Mouse (Mus musculus) cortical plate, adult 2 months (tissue): ENCODE data around the gene Gm49403.

Source experiments
- CTCF ChIP-seq: fragments of 200-500 bp; IDR thresholded peaks from 2 replicates; pipeline ENCODE4 v1.5.1; 2011; ENCODE audit warnings: mild to moderate bottlenecking, control low read depth, low read length; ENCODE audit not compliant: insufficient read depth; ENCODE audit errors: extremely low read depth
- POLR2A ChIP-seq: fragments of 200-500 bp; IDR thresholded peaks from 2 replicates; pipeline ENCODE4 v1.6.1; 2011; ENCODE audit warnings: mild to moderate bottlenecking, low read length, control low read depth; ENCODE audit not compliant: insufficient read depth; ENCODE audit errors: extremely low read depth

DNA sequence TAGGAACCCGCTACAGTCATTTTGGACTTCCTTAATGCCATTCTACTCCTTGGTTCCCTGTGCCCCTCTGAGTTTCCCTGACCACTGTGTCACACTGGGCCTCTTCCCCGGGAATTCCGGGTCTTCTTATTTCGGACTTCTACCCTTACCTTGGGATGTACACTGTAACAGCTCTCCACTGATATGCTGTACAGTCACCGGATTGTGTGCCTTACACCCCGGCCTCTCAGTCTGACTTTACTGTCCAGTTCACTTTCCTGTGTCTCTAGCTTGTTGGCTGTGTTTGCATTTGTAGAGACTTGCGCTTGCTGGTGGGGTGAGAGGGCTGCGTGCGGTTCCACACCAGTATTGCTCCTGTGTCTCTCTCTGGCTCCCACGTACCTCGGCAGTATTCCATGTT is 46.4 kb downstream of the Gm49403 start:
- TF ChIP-seq CTCF (no peak), POLR2A (no peak)
